Mouse (Mus musculus): ENCODE data around the gene Tsku. TPM values are rescaled to one million over a fixed set of nuclear protein-coding genes. Genes with fewer than 3 reads are reported as not detected.

Gene Tsku
- polyA plus RNA-seq, 1 experiment from 2014 or later, result 15.9 TPM

DNA sequence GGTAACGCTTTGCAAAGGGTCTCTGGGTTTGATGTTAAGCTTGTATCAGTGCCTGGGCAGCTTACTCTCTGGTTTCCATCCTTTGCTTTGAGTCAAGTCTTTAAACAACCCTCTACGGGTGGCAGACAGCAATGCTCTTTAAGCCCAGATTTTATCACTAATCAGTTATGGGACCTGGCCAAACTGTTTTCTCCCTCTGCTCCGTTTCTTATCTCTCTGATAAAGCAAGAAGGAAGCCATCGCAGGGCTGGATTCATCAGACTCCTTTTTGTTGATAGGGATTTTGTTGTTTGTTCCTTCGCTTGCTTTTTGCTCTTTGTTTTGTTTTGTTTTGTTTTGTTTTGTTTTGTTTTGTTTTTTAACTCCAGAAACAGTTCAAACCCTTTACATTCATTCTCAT lies 20.8 kb downstream of the Tsku start:
- DNase-seq, result no peak
- Histone ChIP-seq H3K4me2 (no peak overlapping the region), H3K9me3 (ENCODE audit: low read depth, low read length) (no peaks in the 10 kb centered on the region), H3K27ac (ENCODE audit: low read depth) (no peak overlapping the region), H3K4me1 (ENCODE audit: insufficient read depth) (no peaks in the 10 kb centered on the region), H3K9ac (no peak overlapping the region), H3K27me3 (ENCODE audit: insufficient read depth, low read length) (no peaks in the 10 kb centered on the region), H3K36me3 (ENCODE audit: insufficient read depth) (no peaks in the 10 kb centered on the region), H3K4me3 (ENCODE audit: low read depth, low read length) (no peak overlapping the region)
- no peak for TF ChIP-seq CTCF (IDR thresholded peaks at IDR 0.05; ENCODE audit: low read depth)
- ATAC-seq (ENCODE audit: insufficient read depth), result no peak
- WGBS, result 51% methylated on average over 5 of the region's 5 CpGs

DNA sequence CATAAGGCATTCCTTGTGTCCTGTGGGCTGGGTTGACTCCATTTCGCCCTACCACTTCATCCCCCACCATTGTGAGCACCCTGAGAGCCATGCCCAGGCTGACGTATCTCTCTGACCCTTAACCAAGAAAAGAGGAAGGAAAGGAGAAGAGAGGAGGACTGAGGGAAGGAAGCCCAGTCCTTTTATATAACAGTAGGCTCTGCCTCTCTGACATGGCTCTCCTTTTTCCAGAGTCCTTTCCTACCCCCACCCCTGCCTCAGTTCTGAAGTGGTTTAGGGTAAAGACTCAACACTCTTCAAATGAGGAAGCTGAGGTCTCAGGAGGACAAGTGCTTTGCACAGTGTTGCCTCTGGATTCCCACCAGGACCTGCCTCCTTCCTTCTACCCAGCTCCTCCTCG lies 27.1 kb downstream of the Tsku start:
- Histone ChIP-seq H3K36me3 (ENCODE audit: insufficient read depth) (no peaks in the 10 kb centered on the region), H3K4me3 (ENCODE audit: low read depth, low read length) (no peak overlapping the region), H3K27me3 (ENCODE audit: insufficient read depth, low read length) (no peaks in the 10 kb centered on the region), H3K4me1 (ENCODE audit: insufficient read depth) (peaks cover 3% of the 10 kb centered on the region; the same call in 1 of the 2 replicates), H3K9ac (no peak overlapping the region), H3K4me2 (no peak overlapping the region), H3K27ac (ENCODE audit: low read depth) (no peak overlapping the region), H3K9me3 (ENCODE audit: low read depth, low read length) (no peaks in the 10 kb centered on the region)
- DNase-seq (no peak), ATAC-seq (ENCODE audit: insufficient read depth) (no peak)
- WGBS, result 78% methylated on average over 3 of the region's 3 CpGs
- no peak for TF ChIP-seq CTCF (IDR thresholded peaks at IDR 0.05; ENCODE audit: low read depth)

DNA sequence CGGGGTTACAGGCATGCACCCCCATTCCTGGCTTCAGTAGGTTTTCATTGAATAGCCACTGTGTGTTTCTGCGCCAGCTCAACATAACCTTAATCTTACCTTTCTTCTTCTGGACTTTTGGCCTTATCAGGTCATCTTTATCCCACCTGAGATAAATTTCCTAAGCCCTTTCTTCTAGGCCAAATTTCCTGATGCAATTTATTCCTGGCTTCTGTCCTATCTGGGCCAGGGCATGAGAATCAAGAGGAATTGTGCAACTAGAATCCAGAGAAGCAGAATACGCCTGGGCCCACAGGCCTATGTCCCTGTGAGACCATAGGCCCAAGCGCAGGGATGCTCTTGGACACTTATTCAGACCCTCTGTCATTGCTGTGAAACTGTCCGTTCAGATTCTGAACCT lies 27.6 kb downstream of the Tsku start:
- Histone ChIP-seq H3K4me3 (ENCODE audit: low read depth, low read length) (no peak overlapping the region), H3K27me3 (ENCODE audit: insufficient read depth, low read length) (no peaks in the 10 kb centered on the region), H3K4me1 (ENCODE audit: insufficient read depth) (peaks cover 3% of the 10 kb centered on the region; the same call in 1 of the 2 replicates), H3K27ac (ENCODE audit: low read depth) (no peak overlapping the region), H3K36me3 (ENCODE audit: insufficient read depth) (no peaks in the 10 kb centered on the region), H3K4me2 (no peak overlapping the region), H3K9me3 (ENCODE audit: low read depth, low read length) (no peaks in the 10 kb centered on the region), H3K9ac (no peak overlapping the region)
- 87% methylated on average over 5 of the region's 5 CpGs for WGBS
- no peak for TF ChIP-seq CTCF (IDR thresholded peaks at IDR 0.05; ENCODE audit: low read depth)
- ATAC-seq (ENCODE audit: insufficient read depth), result no peak
- no peak for DNase-seq

DNA sequence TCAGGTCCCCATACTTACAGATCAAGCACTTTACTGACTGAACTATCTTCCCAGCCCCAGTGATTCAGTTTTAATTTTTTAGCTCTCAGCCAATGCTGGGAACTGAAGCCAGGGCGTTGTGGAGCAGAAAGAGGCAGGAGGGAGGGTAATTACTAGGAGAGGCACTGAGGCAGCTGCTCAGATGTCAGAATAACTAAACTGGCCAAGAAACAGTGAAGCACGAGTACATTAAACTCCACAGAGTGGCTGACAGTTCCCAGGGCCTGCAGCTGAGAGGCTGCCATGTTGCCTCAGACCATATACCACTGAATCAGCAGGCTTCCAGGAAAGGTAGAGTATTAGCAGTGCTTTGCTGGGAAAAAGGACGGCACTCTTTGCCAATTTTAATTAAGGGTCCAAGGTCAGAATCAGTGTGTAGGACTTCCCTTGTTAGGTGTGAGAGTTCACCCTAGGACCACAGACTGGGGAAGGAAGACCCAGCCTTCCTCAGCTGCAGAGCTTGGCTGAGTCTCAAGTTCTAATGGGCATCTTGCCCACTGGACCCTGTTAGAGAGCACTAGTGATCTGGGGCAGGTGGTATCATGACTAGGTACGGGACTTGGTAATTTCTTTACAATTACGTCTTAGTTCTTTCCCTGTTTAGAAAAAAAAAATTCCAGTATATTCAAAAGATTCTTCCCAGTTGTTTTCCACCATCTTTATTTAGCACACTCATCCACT lies 28.3 kb downstream of the Tsku start:
- Histone ChIP-seq H3K9ac (no peak overlapping the region), H3K4me1 (ENCODE audit: insufficient read depth) (peaks cover 3% of the 10 kb centered on the region; the same call in 1 of the 2 replicates), H3K36me3 (ENCODE audit: insufficient read depth) (no peaks in the 10 kb centered on the region), H3K4me2 (no peak overlapping the region), H3K9me3 (ENCODE audit: low read depth, low read length) (no peaks in the 10 kb centered on the region), H3K4me3 (ENCODE audit: low read depth, low read length) (no peak overlapping the region), H3K27me3 (ENCODE audit: insufficient read depth, low read length) (no peaks in the 10 kb centered on the region), H3K27ac (ENCODE audit: low read depth) (no peak overlapping the region)
- no peak for TF ChIP-seq CTCF (IDR thresholded peaks at IDR 0.05; ENCODE audit: low read depth)
- whole genome bisulfite sequencing, result 48% methylated on average over 5 of the region's 5 CpGs
- DNase-seq, result no peak
- ATAC-seq (ENCODE audit: insufficient read depth), result no peak

DNA sequence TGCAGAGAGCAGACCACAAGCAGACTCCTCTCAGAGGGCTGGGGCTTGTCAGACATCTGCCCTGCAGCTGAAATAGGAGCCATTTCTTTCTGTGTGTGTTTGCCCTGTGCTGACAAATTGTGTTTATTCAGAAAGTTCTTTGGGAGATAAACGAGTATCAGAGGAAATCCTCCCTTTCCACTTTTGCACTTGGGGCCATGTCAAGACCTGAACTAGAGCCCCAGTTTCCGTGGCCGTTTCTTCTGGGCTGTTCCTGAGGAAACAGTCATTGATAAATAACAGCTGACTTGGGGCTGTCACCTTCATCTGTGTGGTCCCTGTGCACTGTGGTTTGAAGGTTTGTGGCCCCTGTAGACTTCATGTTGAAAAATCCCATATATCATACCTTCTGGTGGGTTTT lies 29.2 kb downstream of the Tsku start:
- TF ChIP-seq CTCF (IDR thresholded peaks at IDR 0.05; ENCODE audit: low read depth), result no peak
- 9% methylated on average over 3 of the region's 3 CpGs for WGBS
- Histone ChIP-seq H3K27ac (ENCODE audit: low read depth) (no peak overlapping the region), H3K4me2 (no peak overlapping the region), H3K9ac (no peak overlapping the region), H3K4me3 (ENCODE audit: low read depth, low read length) (no peak overlapping the region), H3K4me1 (ENCODE audit: insufficient read depth) (peaks cover 3% of the 10 kb centered on the region; the same call in 1 of the 2 replicates), H3K36me3 (ENCODE audit: insufficient read depth) (no peaks in the 10 kb centered on the region), H3K27me3 (ENCODE audit: insufficient read depth, low read length) (no peaks in the 10 kb centered on the region), H3K9me3 (ENCODE audit: low read depth, low read length) (no peaks in the 10 kb centered on the region)
- ATAC-seq (ENCODE audit: insufficient read depth) (no peak), DNase-seq (peak; percentile 27)

DNA sequence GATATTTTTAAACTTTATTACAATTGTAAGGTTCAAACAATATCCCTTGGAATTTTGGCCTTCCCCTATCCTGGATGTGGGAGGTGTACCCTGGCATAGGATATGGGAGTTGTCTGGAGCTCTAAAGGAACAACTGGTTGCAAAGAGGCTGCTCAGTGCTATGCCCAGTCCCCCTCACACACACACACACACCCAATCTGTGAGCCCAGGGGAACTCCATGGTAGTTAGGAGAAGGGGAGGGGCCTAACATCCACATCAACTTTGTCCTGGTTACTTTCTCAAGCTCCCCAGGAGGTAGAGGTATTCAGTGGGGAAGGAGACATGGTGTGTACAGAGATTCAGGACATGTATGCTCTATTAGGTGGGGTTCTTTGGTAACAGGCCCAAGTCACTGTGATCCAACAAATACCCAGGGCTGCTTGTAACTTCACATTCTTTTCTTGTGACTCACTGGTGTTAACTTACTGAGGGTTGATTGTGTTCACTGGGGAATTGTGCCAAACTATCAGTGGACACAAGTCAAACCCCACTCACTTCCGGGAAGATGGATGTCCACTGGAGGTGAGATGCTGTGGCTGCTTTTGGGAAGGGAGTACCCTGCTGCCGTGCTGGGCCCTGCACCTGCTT lies 30.6 kb downstream of the Tsku start:
- ATAC-seq (ENCODE audit: insufficient read depth) (peak; percentile 33; the same call in 1 of the 2 replicates), DNase-seq (peak; percentile 38)
- Histone ChIP-seq H3K27ac (ENCODE audit: low read depth) (0 out of 2 replicates have a peak overlapping the region, but pooled peaks have one; percentile 13), H3K4me2 (no peak overlapping the region), H3K9ac (no peak overlapping the region), H3K27me3 (ENCODE audit: insufficient read depth, low read length) (no peaks in the 10 kb centered on the region), H3K4me1 (ENCODE audit: insufficient read depth) (peaks cover 3% of the 10 kb centered on the region; the same call in 1 of the 2 replicates), H3K9me3 (ENCODE audit: low read depth, low read length) (no peaks in the 10 kb centered on the region), H3K36me3 (ENCODE audit: insufficient read depth) (no peaks in the 10 kb centered on the region), H3K4me3 (ENCODE audit: low read depth, low read length) (no peak overlapping the region)
- TF ChIP-seq CTCF (IDR thresholded peaks at IDR 0.05; ENCODE audit: low read depth), result no peak
- 37% methylated on average over 2 of the region's 2 CpGs for WGBS

DNA sequence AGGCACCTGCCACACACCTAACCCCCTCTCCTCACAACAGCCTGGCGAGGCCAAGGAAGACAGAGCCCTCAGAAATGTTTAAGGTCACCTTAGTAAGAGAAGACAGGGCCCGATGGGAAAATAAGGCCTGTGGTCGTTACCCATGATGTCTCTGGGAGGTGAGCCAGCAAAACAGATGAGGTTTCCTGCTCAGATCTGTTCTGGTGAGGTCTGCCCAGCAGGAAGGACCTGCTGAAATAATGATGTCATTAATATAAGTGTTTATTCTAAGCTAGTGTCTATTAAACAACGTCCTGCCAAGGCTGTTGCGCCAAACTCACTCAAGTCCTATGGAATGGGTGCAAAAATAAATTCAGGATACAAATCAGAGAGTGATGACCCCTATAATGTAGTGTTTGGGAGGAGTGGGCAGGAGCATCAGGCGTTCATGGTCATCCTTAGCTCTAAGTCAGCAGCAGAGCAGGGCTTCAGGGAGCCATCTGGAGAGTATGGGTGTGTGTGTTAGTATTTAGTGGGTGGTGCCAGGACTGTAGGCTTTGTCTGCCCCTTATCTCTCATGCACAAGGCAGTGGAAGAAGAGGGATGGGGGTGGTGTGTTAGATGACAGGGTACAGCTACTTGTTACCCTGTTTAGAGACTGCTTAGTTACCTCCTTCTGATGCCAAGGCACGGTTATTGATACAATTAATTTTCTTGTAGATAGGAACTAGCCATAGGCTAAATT lies 31.3 kb downstream of the Tsku start:
- Histone ChIP-seq H3K9ac (no peak overlapping the region), H3K4me2 (no peak overlapping the region), H3K4me3 (ENCODE audit: low read depth, low read length) (no peak overlapping the region), H3K4me1 (ENCODE audit: insufficient read depth) (peaks cover 3% of the 10 kb centered on the region; the same call in 1 of the 2 replicates), H3K27ac (ENCODE audit: low read depth) (no peak overlapping the region), H3K9me3 (ENCODE audit: low read depth, low read length) (no peaks in the 10 kb centered on the region), H3K27me3 (ENCODE audit: insufficient read depth, low read length) (no peaks in the 10 kb centered on the region), H3K36me3 (ENCODE audit: insufficient read depth) (no peaks in the 10 kb centered on the region)
- TF ChIP-seq CTCF (IDR thresholded peaks at IDR 0.05; ENCODE audit: low read depth), result no peak
- DNase-seq (peak; percentile 24), ATAC-seq (ENCODE audit: insufficient read depth) (peak; percentile 35; the same call in 1 of the 2 replicates)
- 48% methylated on average over 7 of the region's 7 CpGs for WGBS

All from lung, embryonic 14.5 days (tissue).